ENCODE assay signal across 11 mouse cellular contexts in the genomic region with DNA sequence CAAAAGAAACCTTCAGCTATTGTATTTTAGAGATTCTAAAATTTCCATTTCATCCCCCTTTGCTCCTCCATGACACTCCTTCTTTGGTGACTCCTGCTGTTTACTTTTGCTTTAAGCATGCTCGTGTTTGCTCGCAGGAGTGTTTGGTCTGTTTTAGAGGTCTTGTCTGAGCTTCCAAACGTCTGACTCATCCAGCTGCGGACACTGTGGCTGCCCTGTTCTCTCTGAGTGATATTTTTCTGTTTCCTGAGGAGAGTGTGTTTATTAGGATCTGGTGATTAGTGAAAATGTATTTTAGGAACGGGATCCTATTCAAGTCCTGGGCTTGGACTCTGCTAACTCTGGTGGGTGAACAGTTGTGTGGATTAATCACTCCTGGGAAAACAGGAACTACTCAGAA. TPM values are rescaled to one million over a fixed set of nuclear protein-coding genes. Genes with fewer than 3 reads are reported as not detected.
DNase-seq lines count a peak whose midpoint lies in the region; ATAC-seq lines count a peak whose summit lies in the region.
"Had no signal": no experiment of that assay in that cellular context is flagged by ENCODE, and none has a peak within 500 bp of the region (broad histone marks: within the 10 kb centered on the region; RNA-seq: fewer than 3 reads in every experiment).

No protein-coding gene starts in this region.

- WGBS in intestine, embryonic 16.5 days = 16% methylated on average over 5 of the region's 5 CpGs
- 7% methylated on average over 5 of the region's 5 CpGs for WGBS in stomach, embryonic 16.5 days

- H3K36me3 ChIP-seq in intestine, embryonic 16.5 days (ENCODE audit: control insufficient read depth, insufficient read depth, low read length) = no peaks in the 10 kb centered on the region
- H3K36me3 ChIP-seq in stomach, embryonic 16.5 days (ENCODE audit: control insufficient read depth, insufficient read depth, low read length) = peaks cover 2% of the 10 kb centered on the region; the same call in 1 of the 2 replicates
- H3K36me3 ChIP-seq: embryonic facial prominence, embryonic 15.5 days had no signal

- H3K4me1 ChIP-seq in intestine, embryonic 16.5 days (ENCODE audit: control insufficient read depth, insufficient read depth, low read length) = peaks cover 6% of the 10 kb centered on the region
- peaks cover 11% of the 10 kb centered on the region for H3K4me1 ChIP-seq in stomach, embryonic 16.5 days (ENCODE audit: control insufficient read depth, insufficient read depth, low read length)

- DNase-seq in gastrocnemius, postnatal 25 days = peak; percentile 24
- no peak for DNase-seq in gastrocnemius, postnatal 10 days
- DNase-seq in ovary, postnatal 14 days (ENCODE audit: low spot score) = peak; percentile 36
- DNase-seq in ovary, postnatal 36 days (ENCODE audit: low spot score) = no peak
- DNase-seq in layer of hippocampus, adult 9-10 months (ENCODE audit: low spot score) = no peak
- no peak for DNase-seq in left cerebral cortex, postnatal 10 days (ENCODE audit: extremely low spot score in 1 of 2, low spot score in 2 of 2)

- H3K4me2 ChIP-seq in intestine, embryonic 16.5 days (ENCODE audit: low read depth, low read length) = no peak overlapping the region
- H3K4me2 ChIP-seq in stomach, embryonic 16.5 days (ENCODE audit: low read depth, low read length) = peak overlapping the region; percentile 6; the same call in 1 of the 2 replicates
- H3K4me2 ChIP-seq: embryonic facial prominence, embryonic 15.5 days had no signal

- no peaks in the 10 kb centered on the region for H3K9me3 ChIP-seq in intestine, embryonic 16.5 days (ENCODE audit: control insufficient read depth, low read length)
- no peaks in the 10 kb centered on the region for H3K9me3 ChIP-seq in stomach, embryonic 16.5 days (replicated peaks; ENCODE audit: control insufficient read depth, low read length)
- H3K9me3 ChIP-seq: embryonic facial prominence, embryonic 15.5 days had no signal

- H3K27ac ChIP-seq in intestine, embryonic 16.5 days (ENCODE audit: low read length) = peak overlapping the region; percentile 68
- H3K27ac ChIP-seq in stomach, embryonic 16.5 days (ENCODE audit: low read length) = peak overlapping the region; percentile 66
- H3K27ac ChIP-seq: embryonic facial prominence, embryonic 15.5 days had no signal

- ATAC-seq in intestine, embryonic 16.5 days = peak; percentile 57
- peak; percentile 48; the same call in 1 of the 2 replicates for ATAC-seq in stomach, embryonic 16.5 days (ENCODE audit: insufficient read depth, low FRiP score)

- no peak overlapping the region for H3K4me3 ChIP-seq in intestine, embryonic 16.5 days (ENCODE audit: low read length)
- no peak overlapping the region for H3K4me3 ChIP-seq in stomach, embryonic 16.5 days (replicated peaks; ENCODE audit: low read length)
- H3K4me3 ChIP-seq: embryonic facial prominence, embryonic 15.5 days had no signal

- no peaks in the 10 kb centered on the region for H3K27me3 ChIP-seq in intestine, embryonic 16.5 days (replicated peaks; ENCODE audit: control insufficient read depth, insufficient read depth, low read length)
- H3K27me3 ChIP-seq in stomach, embryonic 16.5 days (ENCODE audit: control insufficient read depth, insufficient read depth, low read length) = no peaks in the 10 kb centered on the region
- H3K27me3 ChIP-seq: embryonic facial prominence, embryonic 15.5 days had no signal

- H3K9ac ChIP-seq in intestine, embryonic 16.5 days (ENCODE audit: low read depth, low read length) = no peak overlapping the region
- H3K9ac ChIP-seq in stomach, embryonic 16.5 days (ENCODE audit: low read length) = no peak overlapping the region; the same call in 1 of the 2 replicates
- H3K9ac ChIP-seq: embryonic facial prominence, embryonic 15.5 days had no signal

- intact Hi-C loops in left cerebral cortex, postnatal 10 days (cut with DNase I) = no loop called here

RNA-seq across cellular contexts. Expression of a gene that starts 26.1 kb away (rescaled TPM):
- total RNA-seq in gastrocnemius, postnatal 25 days (2021) = not detected
- total RNA-seq in gastrocnemius, postnatal 10 days (2021) = not detected
- polyA plus RNA-seq in intestine, embryonic 16.5 days (2015; fragmentation: Nextera tagmentation; extraction: Ambion mirVana) = not detected in 2 replicates
- not detected in 2 replicates for polyA plus RNA-seq in stomach, embryonic 16.5 days (2015; fragmentation: Nextera tagmentation; extraction: Ambion mirVana)
- total RNA-seq in left cerebral cortex, postnatal 10 days (2021) = not detected
- total RNA-seq: heart, postnatal 36 days; left cerebral cortex, adult 18-20 months had no signal
- polyA plus RNA-seq: embryonic facial prominence, embryonic 15.5 days had no signal

RNA-seq across cellular contexts. Expression of a gene that starts 48.5 kb away (rescaled TPM):
- 1 to 10 TPM; 3.2 to 3.7 TPM for total RNA-seq in gastrocnemius, postnatal 25 days (2021)
- 1 to 10 TPM; 7.7 to 9.2 TPM for total RNA-seq in gastrocnemius, postnatal 10 days (2021)
- 15.4 and 16.6 TPM in 2 replicates for polyA plus RNA-seq in intestine, embryonic 16.5 days (2015; fragmentation: Nextera tagmentation; extraction: Ambion mirVana)
- 19.5 and 21.4 TPM in 2 replicates for polyA plus RNA-seq in stomach, embryonic 16.5 days (2015; fragmentation: Nextera tagmentation; extraction: Ambion mirVana)
- 1 to 10 TPM; 3.8 to 4.2 TPM for total RNA-seq in left cerebral cortex, postnatal 10 days (2021)

Comparison
In these comparisons a context has a peak if more than half of its experiments do, and no peak if none do; other contexts are left out.
1. DNase-seq: peak in gastrocnemius, postnatal 25 days (single experiment) and ovary, postnatal 14 days (single experiment); none in gastrocnemius, postnatal 10 days (single experiment), ovary, postnatal 36 days (single experiment), layer of hippocampus, adult 9-10 months (single experiment) and left cerebral cortex, postnatal 10 days (0 of 2).